Mouse (Mus musculus) CH12.LX (cell line): ENCODE data around the gene Il31.

Experiments used
- CTCF ChIP-seq, 2 experiments: IDR thresholded peaks in 1 of 2; conservative IDR thresholded peaks in 1 of 2; 2 replicates each; pipeline ENCODE4 v1.5.1; 2011 to 2012; ENCODE audit warnings: low read depth in 2 of 2, low read length in 2 of 2, improper control_type of control experiment in 1 of 2, inconsistent platforms in 1 of 2, mild to moderate bottlenecking in 1 of 2, moderate library complexity in 1 of 2
- MAX ChIP-seq: IDR thresholded peaks from 2 replicates; pipeline ENCODE4 v1.6.1; 2011; ENCODE audit warnings: low read length, improper control_type of control experiment
- MAZ ChIP-seq: IDR thresholded peaks from 2 replicates; pipeline ENCODE4 v1.6.1; 2012; ENCODE audit warnings: low read depth, mild to moderate bottlenecking, inconsistent platforms, low read length, improper control_type of control experiment, moderate library complexity
- POLR2AphosphoS2 ChIP-seq: IDR thresholded peaks from 2 replicates; pipeline ENCODE4 v1.6.1; 2011; ENCODE audit warnings: low read depth, low read length, improper control_type of control experiment
- RAD21 ChIP-seq: IDR thresholded peaks from 2 replicates; pipeline ENCODE4 v1.6.1; 2011; ENCODE audit warnings: low read depth, mild to moderate bottlenecking, low read length, improper control_type of control experiment, moderate library complexity

- no peak for TF ChIP-seq RAD21
- TF ChIP-seq MAX, result no peak
- TF ChIP-seq CTCF (conservative IDR thresholded peaks at IDR 0.05 in 1 of 2, IDR thresholded peaks at IDR 0.05 in 1 of 2; ENCODE audit: low read depth in 2 of 2, low read length in 2 of 2), result no peak
- no peak for TF ChIP-seq POLR2AphosphoS2
- TF ChIP-seq MAZ, result no peak
Observed at GRCm38 (mm10) chr5:123524393-123524750, 35.1 kb upstream of the Il31 start.
